Comparison of ENCODE assay signal across 8 mouse cellular contexts in genomic region chr12:40222251-40223081, GRCm38 (mm10). TPM values are rescaled to one million over a fixed set of nuclear protein-coding genes. Genes with fewer than 3 reads are reported as not detected.
DNase-seq lines count a peak whose midpoint lies in the region; ATAC-seq and TF ChIP-seq lines count a peak whose summit lies in the region.

No protein-coding gene starts in this region.

- H3K4me3 ChIP-seq in E14TG2a.4 (replicated peaks; ENCODE audit: low read length), result peak overlapping the region; percentile 97
- H3K4me3 ChIP-seq in forebrain, embryonic 11.5 days (ENCODE audit: low read depth, low read length), result peak overlapping the region; percentile 94
- H3K4me3 ChIP-seq in heart, embryonic 16.5 days (ENCODE audit: low read length), result peak overlapping the region; percentile 86
- peak overlapping the region; percentile 88 for H3K4me3 ChIP-seq in liver, embryonic 13.5 days (replicated peaks)
- H3K4me3 ChIP-seq in stomach, embryonic 15.5 days (replicated peaks), result peak overlapping the region; percentile 98

- under 1% methylated on average over 78 of the region's 81 CpGs for WGBS in forebrain, embryonic 11.5 days
- WGBS in heart, embryonic 16.5 days, result under 1% methylated on average over 81 of the region's 81 CpGs
- WGBS in liver, embryonic 13.5 days (ENCODE audit: insufficient replicate concordance), result under 1% methylated on average over 80 of the region's 81 CpGs
- WGBS in stomach, embryonic 15.5 days, result under 1% methylated on average over 81 of the region's 81 CpGs

- H3K27me3 ChIP-seq in E14TG2a.4 (ENCODE audit: insufficient read depth, low read length), result no peaks in the 10 kb centered on the region; the same call in 1 of the 2 replicates
- no peaks in the 10 kb centered on the region for H3K27me3 ChIP-seq in forebrain, embryonic 11.5 days (ENCODE audit: control insufficient read depth, insufficient read depth, low read length)
- no peaks in the 10 kb centered on the region for H3K27me3 ChIP-seq in heart, embryonic 16.5 days (ENCODE audit: control insufficient read depth, insufficient read depth, low read length)
- H3K27me3 ChIP-seq in liver, embryonic 13.5 days, result no peaks in the 10 kb centered on the region
- no peaks in the 10 kb centered on the region for H3K27me3 ChIP-seq in stomach, embryonic 15.5 days (replicated peaks)

- peak; percentile 74 for DNase-seq in c-Kit-positive CD71-positive TER-119-negative erythroid progenitor cells, embryonic 14.5 days (ENCODE audit: low read depth)
- peak; percentile 95 for DNase-seq in forebrain, embryonic 11.5 days (ENCODE audit: low spot score)
- DNase-seq in kidney, postnatal 25 days, result peak; percentile 96 to 99
- DNase-seq in liver, embryonic 13.5 days, result peak; percentile 87
- peak; percentile 82 to 85 for DNase-seq in natural killer cell, adult 2 months (ENCODE audit: low spot score in 2 of 2)

- ATAC-seq in forebrain, embryonic 11.5 days (replicated peaks; ENCODE audit: low FRiP score), result peak; percentile 94
- peak; percentile 92 for ATAC-seq in heart, embryonic 16.5 days (replicated peaks; ENCODE audit: extremely low read depth, insufficient read depth, low FRiP score)
- peak; percentile 83 for ATAC-seq in liver, embryonic 13.5 days (ENCODE audit: low read depth)
- peak; percentile 94 for ATAC-seq in stomach, embryonic 15.5 days (ENCODE audit: insufficient read depth, low FRiP score, low read depth)

- peaks cover 46% of the 10 kb centered on the region for H3K4me1 ChIP-seq in E14TG2a.4 (replicated peaks; ENCODE audit: low read depth, low read length)
- H3K4me1 ChIP-seq in forebrain, embryonic 11.5 days (replicated peaks; ENCODE audit: control insufficient read depth, insufficient read depth, low read length), result peaks cover 5% of the 10 kb centered on the region; the same call in 1 of the 2 replicates
- peaks cover 11% of the 10 kb centered on the region for H3K4me1 ChIP-seq in heart, embryonic 16.5 days (ENCODE audit: control insufficient read depth, insufficient read depth, low read length)
- H3K4me1 ChIP-seq in liver, embryonic 13.5 days (replicated peaks), result peaks cover 37% of the 10 kb centered on the region
- H3K4me1 ChIP-seq in stomach, embryonic 15.5 days, result peaks cover 8% of the 10 kb centered on the region; the same call in 1 of the 2 replicates

- no peak for TF ChIP-seq CTCF in E14TG2a.4 (conservative IDR thresholded peaks at IDR 0.05; ENCODE audit: low read length)

- peak overlapping the region; percentile 90 for H3K9ac ChIP-seq in forebrain, embryonic 11.5 days (ENCODE audit: low read length)
- H3K9ac ChIP-seq in heart, embryonic 16.5 days (ENCODE audit: low read length), result peak overlapping the region; percentile 97
- H3K9ac ChIP-seq in liver, embryonic 13.5 days, result peak overlapping the region; percentile 89
- H3K9ac ChIP-seq in stomach, embryonic 15.5 days, result peak overlapping the region; percentile 93

- peaks cover 37% of the 10 kb centered on the region for H3K36me3 ChIP-seq in E14TG2a.4 (ENCODE audit: insufficient read depth, low read length)
- no peaks in the 10 kb centered on the region for H3K36me3 ChIP-seq in forebrain, embryonic 11.5 days (ENCODE audit: control insufficient read depth, insufficient read depth, low read length)
- H3K36me3 ChIP-seq in heart, embryonic 16.5 days (ENCODE audit: control insufficient read depth, insufficient read depth), result 0 out of 2 replicates have a peak, but pooled peaks cover 2% of the 10 kb centered on the region
- 0 out of 2 replicates have a peak, but pooled peaks cover under 1% of the 10 kb centered on the region for H3K36me3 ChIP-seq in liver, embryonic 13.5 days
- no peaks in the 10 kb centered on the region for H3K36me3 ChIP-seq in stomach, embryonic 15.5 days

- peak overlapping the region; percentile 88 for H3K27ac ChIP-seq in forebrain, embryonic 11.5 days (ENCODE audit: low read depth, low read length)
- H3K27ac ChIP-seq in heart, embryonic 16.5 days (ENCODE audit: low read length), result peak overlapping the region; percentile 99
- H3K27ac ChIP-seq in liver, embryonic 13.5 days, result peak overlapping the region; percentile 92
- H3K27ac ChIP-seq in stomach, embryonic 15.5 days, result peak overlapping the region; percentile 99

- H3K9me3 ChIP-seq in E14TG2a.4 (ENCODE audit: low read length), result no peaks in the 10 kb centered on the region
- H3K9me3 ChIP-seq in forebrain, embryonic 11.5 days (ENCODE audit: control insufficient read depth, low read length), result no peaks in the 10 kb centered on the region
- no peaks in the 10 kb centered on the region for H3K9me3 ChIP-seq in heart, embryonic 16.5 days (replicated peaks; ENCODE audit: control insufficient read depth, low read length)
- H3K9me3 ChIP-seq in liver, embryonic 13.5 days (replicated peaks), result no peaks in the 10 kb centered on the region
- H3K9me3 ChIP-seq in stomach, embryonic 15.5 days, result no peaks in the 10 kb centered on the region

- H3K4me2 ChIP-seq in forebrain, embryonic 11.5 days (ENCODE audit: low read depth, low read length, severe bottlenecking), result peak overlapping the region; percentile 59
- H3K4me2 ChIP-seq in heart, embryonic 16.5 days (ENCODE audit: low read depth, low read length), result peak overlapping the region; percentile 79
- H3K4me2 ChIP-seq in liver, embryonic 13.5 days, result peak overlapping the region; percentile 92
- H3K4me2 ChIP-seq in stomach, embryonic 15.5 days, result peak overlapping the region; percentile 55

RNA-seq across cellular contexts. Expression of gene Lsmem1, which starts 23.2 kb away (rescaled TPM):
- polyA plus RNA-seq in forebrain, embryonic 11.5 days (2014; fragmentation: Nextera tagmentation; extraction: Ambion mirVana), result not detected in 2 replicates
- 31.2 and 36.4 TPM in 2 replicates for polyA plus RNA-seq in heart, embryonic 16.5 days (2015; fragmentation: Nextera tagmentation; extraction: Ambion mirVana)
- 0.10 TPM in 1 of 2 replicates, not detected in the other for polyA plus RNA-seq in liver, embryonic 13.5 days (2015; fragmentation: Nextera tagmentation; extraction: Ambion mirVana)
- 0.13 and 0.18 TPM in 2 replicates for polyA plus RNA-seq in stomach, embryonic 15.5 days (2015; fragmentation: Nextera tagmentation; extraction: Ambion mirVana)

RNA-seq across cellular contexts. Expression of gene Ifrd1, which starts 25.8 kb away (rescaled TPM):
- polyA plus RNA-seq in forebrain, embryonic 11.5 days (2014; fragmentation: Nextera tagmentation; extraction: Ambion mirVana), result 200 and 201 TPM in 2 replicates
- 88.7 and 91.9 TPM in 2 replicates for polyA plus RNA-seq in heart, embryonic 16.5 days (2015; fragmentation: Nextera tagmentation; extraction: Ambion mirVana)
- polyA plus RNA-seq in liver, embryonic 13.5 days (2015; fragmentation: Nextera tagmentation; extraction: Ambion mirVana), result 73.9 and 80.1 TPM in 2 replicates
- 90.1 and 107 TPM in 2 replicates for polyA plus RNA-seq in stomach, embryonic 15.5 days (2015; fragmentation: Nextera tagmentation; extraction: Ambion mirVana)

Comparison
In these comparisons a context has a peak if more than half of its experiments do, and no peak if none do; other contexts are left out.
1. Peak in every context shown above with its lines: DNase-seq, ATAC-seq, H3K4me3 ChIP-seq and H3K27ac ChIP-seq.
2. RNA of gene Lsmem1, which starts 23.2 kb away (polyA plus RNA-seq): 31.2 to 36.4 TPM in heart, embryonic 16.5 days; 0.13 to 0.18 TPM in stomach, embryonic 15.5 days, 0.10 TPM in liver, embryonic 13.5 days and not detected in forebrain, embryonic 11.5 days; every median in the first group is over 10 times any median in the second.